Mouse (Mus musculus) liver, embryonic 11.5 days (tissue): ENCODE results near the gene Ptprg. TPM values are rescaled to one million over a fixed set of nuclear protein-coding genes. Genes with fewer than 3 reads are reported as not detected.

ENCODE experiments used
- ATAC-seq: fragments of 200-750 bp; cut with Nextera tagmentation; replicated peaks from 2 replicates; pipeline ENCODE4 v1.8.0; 2017; ENCODE audit warnings: moderate number of reproducible peaks, mild to moderate bottlenecking, moderate TSS enrichment, moderate library complexity; ENCODE audit not compliant: low FRiP score
- DNase-seq: peaks from one replicate; pipeline ENCODE4 v3.0.0-alpha.2; 2017; ENCODE audit warnings: low spot score
- H3K27ac ChIP-seq: fragments of 300-500 bp; sonication (generic); 2 replicates; pipeline ENCODE4 v1.5.1; 2014; ENCODE audit warnings: mild to moderate bottlenecking, low read depth, low read length, control low read depth
- H3K27me3 ChIP-seq: fragments of 300-500 bp; sonication (generic); replicated peaks from 2 replicates; pipeline ENCODE4 v1.6.1; 2014; ENCODE audit warnings: low read length, mixed read lengths; ENCODE audit not compliant: control insufficient read depth, insufficient read depth
- H3K36me3 ChIP-seq: fragments of 300-500 bp; sonication (generic); 2 replicates; pipeline ENCODE4 v1.6.1; 2014; ENCODE audit warnings: mild to moderate bottlenecking, low read length, moderate library complexity, mixed read lengths; ENCODE audit not compliant: control insufficient read depth, insufficient read depth
- H3K4me1 ChIP-seq: fragments of 300-500 bp; sonication (generic); replicated peaks from 2 replicates; pipeline ENCODE4 v1.6.1; 2014; ENCODE audit warnings: low read length, mixed read lengths; ENCODE audit not compliant: control insufficient read depth, insufficient read depth
- H3K4me2 ChIP-seq: fragments of 300-500 bp; sonication (generic); 2 replicates; pipeline ENCODE4 v1.6.1; 2014; ENCODE audit warnings: mild to moderate bottlenecking, control low read depth, moderate library complexity
- H3K4me3 ChIP-seq: fragments of 300-500 bp; sonication (generic); 2 replicates; pipeline ENCODE4 v1.5.1; 2014; ENCODE audit warnings: low read depth, low read length, control low read depth
- H3K9ac ChIP-seq: fragments of 300-500 bp; sonication (generic); 2 replicates; pipeline ENCODE4 v1.6.1; 2014; ENCODE audit warnings: low read depth, low read length, control low read depth
- H3K9me3 ChIP-seq: fragments of 300-500 bp; sonication (generic); 2 replicates; pipeline ENCODE4 v1.6.1; 2016; ENCODE audit warnings: low read length, inconsistent platforms, mixed read lengths; ENCODE audit not compliant: control insufficient read depth
- WGBS: fragments of 180-500 bp; shearing (Covaris S2); extraction: QIAGEN DNeasy Blood & Tissue Kit; methylation state at CpG from one replicate; pipeline ENCODE4 v1.1.7; 2014; 5-methylcytosine and 5-hydroxymethylcytosine counted together
- polyA plus RNA-seq: library from polyadenylated mRNA; unstranded; fragments of >200 nt; fragmentation: Nextera tagmentation; extraction: Ambion mirVana; gene quantifications from 2 replicates; pipeline ENCODE4 v1.2.1, GENCODE M21; 2014

The Ptprg gene
- polyA plus RNA-seq, 1 experiment from 2014 or later: 8.6 TPM

DNA sequence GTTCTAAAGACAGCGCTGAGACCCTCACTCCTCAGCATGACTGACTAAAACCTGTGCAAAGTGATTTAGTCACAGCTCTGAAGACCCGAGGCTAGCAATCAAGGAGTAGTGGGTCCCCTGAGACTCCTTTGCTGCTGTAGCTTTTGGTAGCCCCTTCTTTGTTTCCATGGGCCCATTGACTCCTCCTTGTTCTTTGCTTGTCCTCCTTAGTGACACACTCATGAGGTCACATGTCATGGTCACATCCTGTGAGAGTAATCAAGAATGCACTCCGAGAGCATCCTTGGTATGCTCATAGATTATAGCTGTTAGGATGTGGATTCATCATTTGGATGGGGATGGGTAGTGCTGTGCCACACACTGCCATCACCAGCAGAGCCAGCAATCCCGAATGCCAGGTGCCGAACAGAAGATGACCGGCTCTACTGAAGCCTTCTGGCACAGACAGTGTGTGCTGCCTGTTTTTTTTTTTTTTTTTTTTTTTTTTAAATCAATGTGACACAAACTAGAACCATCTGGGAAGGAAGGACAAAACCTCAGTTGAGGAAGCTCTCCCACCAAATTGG is 64.9 kb downstream of the Ptprg start:
- H3K27me3 ChIP-seq: no peaks in the 10 kb centered on the region
- DNase-seq: no peak
- no peaks in the 10 kb centered on the region for H3K36me3 ChIP-seq
- no peak for ATAC-seq
- H3K4me1 ChIP-seq: no peaks in the 10 kb centered on the region; the same call in 1 of the 2 replicates
- no peak overlapping the region for H3K9ac ChIP-seq
- H3K27ac ChIP-seq: no peak overlapping the region
- H3K4me3 ChIP-seq: no peak overlapping the region
- no peaks in the 10 kb centered on the region for H3K9me3 ChIP-seq
- no peak overlapping the region for H3K4me2 ChIP-seq
- WGBS: 81% methylated on average over 6 of the region's 6 CpGs

DNA sequence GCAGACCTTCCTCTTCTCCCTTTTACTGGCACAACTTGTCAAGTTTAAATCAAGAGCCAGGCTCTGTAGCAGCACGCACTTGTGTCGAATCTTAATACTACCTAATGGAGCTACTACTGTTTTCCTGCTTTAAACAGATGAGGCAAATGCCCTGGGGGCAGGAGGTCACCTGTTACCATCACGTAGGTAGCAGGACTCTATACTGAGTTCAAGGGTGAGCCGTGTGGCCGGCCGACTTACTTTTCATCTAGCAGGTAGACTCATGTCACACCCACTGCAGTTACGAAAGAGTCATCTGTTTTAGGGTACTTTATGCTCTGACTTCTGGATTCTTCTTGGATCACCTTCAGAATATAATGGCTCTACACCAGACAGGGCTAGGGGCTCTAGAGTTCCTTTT is 66.3 kb downstream of the Ptprg start:
- no peak for ATAC-seq
- H3K36me3 ChIP-seq: no peaks in the 10 kb centered on the region

DNA sequence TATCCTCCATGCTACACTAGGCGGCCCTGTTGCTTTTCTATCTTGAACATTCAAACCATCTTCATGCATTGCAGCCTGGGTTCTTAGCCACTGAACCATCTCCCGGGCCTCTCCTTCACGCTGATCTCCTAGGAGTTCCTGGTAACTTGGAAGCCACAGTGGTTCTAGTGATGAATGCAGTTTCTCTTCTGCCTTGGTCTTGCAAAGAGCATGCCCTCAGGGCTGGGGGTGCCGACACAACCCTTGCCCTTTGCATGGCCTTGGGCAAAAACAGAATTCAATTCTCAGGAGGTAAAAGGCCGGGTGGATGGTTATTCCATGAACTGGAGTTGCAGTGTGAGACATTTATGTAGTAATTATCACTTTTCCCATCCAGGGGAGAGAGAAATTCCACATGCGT is 67.0 kb downstream of the Ptprg start:
- Histone ChIP-seq H3K36me3 (no peaks in the 10 kb centered on the region), H3K9ac (no peak overlapping the region), H3K4me2 (no peak overlapping the region), H3K9me3 (no peaks in the 10 kb centered on the region), H3K4me3 (no peak overlapping the region), H3K27ac (no peak overlapping the region), H3K27me3 (no peaks in the 10 kb centered on the region), H3K4me1 (no peaks in the 10 kb centered on the region; the same call in 1 of the 2 replicates)
- 71% methylated on average over 6 of the region's 6 CpGs for WGBS
- DNase-seq: no peak
- no peak for ATAC-seq

More for the DNA sequence above, 66.3 kb downstream of the Ptprg start:
- 74% methylated on average over 7 of the region's 7 CpGs for WGBS
- Histone ChIP-seq H3K9me3 (no peaks in the 10 kb centered on the region), H3K4me1 (no peaks in the 10 kb centered on the region; the same call in 1 of the 2 replicates), H3K27ac (no peak overlapping the region), H3K4me2 (no peak overlapping the region), H3K4me3 (no peak overlapping the region), H3K27me3 (no peaks in the 10 kb centered on the region), H3K9ac (no peak overlapping the region)
- no peak for DNase-seq

DNA sequence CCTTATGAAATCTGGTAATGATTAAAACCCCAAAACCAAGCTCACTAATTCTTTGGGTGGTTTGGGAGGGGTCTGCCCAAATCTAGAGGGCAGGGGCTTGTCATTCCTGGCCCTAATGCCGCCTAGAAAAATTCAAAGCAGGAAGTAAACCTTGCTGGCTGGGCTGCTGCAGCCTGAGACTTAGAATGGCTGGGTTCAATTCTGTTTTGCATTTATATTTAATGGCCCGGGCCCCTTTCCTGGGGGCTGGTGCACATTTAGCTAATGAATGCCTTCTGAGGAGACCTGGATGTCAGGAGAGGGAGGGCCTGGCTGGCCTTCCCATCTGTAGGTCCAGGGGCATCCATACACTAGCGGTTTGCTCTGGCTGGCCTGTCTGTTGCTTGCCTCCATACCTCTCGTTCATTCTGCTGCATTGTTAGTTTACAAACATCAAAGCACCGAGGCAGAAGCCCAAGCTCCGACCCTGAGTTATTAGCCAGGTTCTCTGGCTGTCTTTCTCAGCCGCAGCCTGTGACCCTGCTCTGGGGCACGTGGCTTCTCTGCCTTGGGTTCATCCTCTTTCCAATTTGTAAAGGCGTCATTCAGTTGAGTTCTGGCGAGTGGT is 67.7 kb downstream of the Ptprg start:
- H3K27ac ChIP-seq: no peak overlapping the region
- no peak overlapping the region for H3K9ac ChIP-seq
- no peak overlapping the region for H3K4me2 ChIP-seq
- H3K4me1 ChIP-seq: no peaks in the 10 kb centered on the region; the same call in 1 of the 2 replicates
- DNase-seq: no peak
- 51% methylated on average over 10 of the region's 10 CpGs for WGBS
- no peaks in the 10 kb centered on the region for H3K27me3 ChIP-seq
- no peak for ATAC-seq
- H3K36me3 ChIP-seq: no peaks in the 10 kb centered on the region
- H3K9me3 ChIP-seq: no peaks in the 10 kb centered on the region
- no peak overlapping the region for H3K4me3 ChIP-seq

DNA sequence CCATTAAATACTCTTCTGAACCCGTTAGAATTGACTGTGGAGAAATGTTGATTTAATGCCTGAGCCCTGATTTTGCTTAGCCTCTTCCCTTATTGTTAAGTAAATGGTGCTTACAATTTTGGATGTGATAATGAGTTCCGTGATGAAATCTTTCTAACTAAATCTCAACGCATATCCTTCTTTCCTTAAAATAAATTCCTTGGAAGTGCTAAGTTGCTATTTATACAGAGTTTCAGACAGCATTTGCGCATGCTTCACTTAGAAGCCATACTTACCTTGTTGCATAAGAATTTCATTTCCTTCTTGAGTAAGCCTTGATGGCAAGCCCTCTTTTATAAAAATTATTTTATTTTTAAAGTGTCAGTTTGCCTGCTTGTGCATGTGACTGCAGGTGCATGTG is 70.2 kb downstream of the Ptprg start:
- ATAC-seq (no peak), DNase-seq (no peak)
- Histone ChIP-seq H3K4me2 (no peak overlapping the region), H3K4me1 (no peaks in the 10 kb centered on the region), H3K9ac (no peak overlapping the region), H3K4me3 (no peak overlapping the region), H3K36me3 (no peaks in the 10 kb centered on the region), H3K9me3 (no peaks in the 10 kb centered on the region), H3K27ac (no peak overlapping the region), H3K27me3 (no peaks in the 10 kb centered on the region)
- WGBS: 77% methylated on average over 4 of the region's 4 CpGs

DNA sequence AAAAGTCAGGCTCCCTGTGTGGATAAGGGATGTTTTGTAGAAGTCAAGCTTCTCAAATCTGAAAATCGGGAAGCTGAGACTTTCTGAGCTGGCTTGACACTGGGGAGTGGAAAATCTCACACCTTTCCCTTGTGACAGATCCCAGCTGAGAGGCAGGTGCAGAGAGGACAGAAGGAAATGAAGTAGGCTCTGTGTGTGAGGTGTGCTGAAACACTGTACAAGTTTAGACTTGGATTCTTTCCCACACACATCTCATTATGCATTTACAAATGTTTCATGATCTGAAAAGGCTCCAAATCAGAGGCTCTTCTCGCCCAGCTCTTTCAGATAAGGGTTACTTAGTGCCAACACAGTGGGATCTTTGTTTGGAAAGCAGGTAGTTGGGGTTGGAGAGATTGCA is 77.4 kb downstream of the Ptprg start:
- Histone ChIP-seq H3K9ac (no peak overlapping the region), H3K9me3 (no peaks in the 10 kb centered on the region), H3K4me1 (no peaks in the 10 kb centered on the region), H3K36me3 (no peaks in the 10 kb centered on the region), H3K4me2 (no peak overlapping the region), H3K27me3 (no peaks in the 10 kb centered on the region), H3K4me3 (no peak overlapping the region), H3K27ac (no peak overlapping the region)
- whole genome bisulfite sequencing: 65% methylated on average over 2 of the region's 2 CpGs
- DNase-seq (no peak), ATAC-seq (no peak)

DNA sequence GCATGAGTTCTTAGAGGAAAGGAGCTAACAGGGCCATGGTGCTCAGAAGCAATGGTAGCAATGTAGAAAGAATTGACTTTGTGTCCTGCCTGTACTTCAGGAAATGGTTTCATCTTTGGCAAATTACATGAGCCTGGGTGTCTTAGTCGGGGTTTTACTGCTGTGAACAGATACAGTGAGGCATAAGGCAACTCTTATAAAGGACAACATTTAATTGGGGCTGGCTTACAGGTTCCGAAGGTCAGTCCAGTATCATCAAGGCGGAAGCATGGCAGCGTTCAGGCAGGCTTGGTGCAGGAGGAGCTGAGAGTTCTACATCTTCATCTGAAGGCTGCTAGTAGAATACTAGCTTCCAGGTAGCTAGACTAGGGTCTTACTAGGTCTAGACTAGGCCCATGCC is 78.2 kb downstream of the Ptprg start:
- ATAC-seq (no peak), DNase-seq (no peak)
- WGBS: 84% methylated on average over 4 of the region's 4 CpGs
- no peak overlapping the region for H3K4me3 ChIP-seq
- no peaks in the 10 kb centered on the region for H3K9me3 ChIP-seq
- H3K27me3 ChIP-seq: no peaks in the 10 kb centered on the region
- no peaks in the 10 kb centered on the region for H3K4me1 ChIP-seq
- no peak overlapping the region for H3K9ac ChIP-seq
- H3K27ac ChIP-seq: no peak overlapping the region
- H3K4me2 ChIP-seq: no peak overlapping the region
- no peaks in the 10 kb centered on the region for H3K36me3 ChIP-seq

DNA sequence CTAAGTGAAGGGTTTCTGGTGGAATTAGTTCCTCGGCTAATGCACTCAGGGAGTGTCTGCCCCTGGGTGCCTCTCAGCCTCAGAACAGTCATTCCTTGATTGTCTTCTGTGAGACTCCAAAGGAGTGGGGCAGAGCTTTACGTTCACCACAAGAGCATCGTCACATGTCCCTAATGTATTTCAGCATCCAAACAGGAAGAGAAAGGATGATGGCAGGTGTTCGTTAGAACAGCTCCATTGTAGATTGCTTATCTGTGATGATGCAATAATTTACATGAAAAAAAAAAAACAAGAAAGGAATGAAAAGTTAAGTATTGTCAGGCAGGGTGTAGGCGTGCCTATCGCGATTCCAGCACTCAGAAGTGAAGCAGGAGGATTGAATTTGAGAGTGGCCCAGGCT is 84.3 kb downstream of the Ptprg start:
- Histone ChIP-seq H3K9me3 (no peaks in the 10 kb centered on the region), H3K4me2 (no peak overlapping the region), H3K4me1 (no peaks in the 10 kb centered on the region), H3K27me3 (no peaks in the 10 kb centered on the region), H3K27ac (no peak overlapping the region), H3K36me3 (no peaks in the 10 kb centered on the region), H3K9ac (no peak overlapping the region), H3K4me3 (no peak overlapping the region)
- ATAC-seq (no peak), DNase-seq (no peak)
- 90% methylated on average over 7 of the region's 7 CpGs for WGBS

DNA sequence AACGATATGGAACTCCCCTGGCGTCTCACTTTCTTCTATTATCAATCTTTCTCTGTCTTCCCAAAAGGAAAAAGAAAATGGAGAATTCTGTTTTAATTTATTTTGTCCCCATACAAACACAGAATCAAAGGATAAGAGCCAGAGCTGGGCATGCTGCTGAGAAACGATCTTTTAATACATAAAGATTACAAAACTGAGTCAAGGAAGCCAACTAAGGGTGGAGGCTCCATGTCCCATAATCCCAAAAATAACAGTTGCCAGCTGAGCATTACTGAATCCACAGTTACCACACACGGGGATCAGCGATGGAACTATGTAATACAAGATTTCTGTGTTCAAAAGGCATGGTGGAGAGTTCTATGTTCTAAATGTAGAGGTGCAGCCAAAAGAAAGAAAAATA is 86.0 kb downstream of the Ptprg start:
- ATAC-seq: no peak
- Histone ChIP-seq H3K4me3 (no peak overlapping the region), H3K9ac (no peak overlapping the region), H3K36me3 (no peaks in the 10 kb centered on the region), H3K27ac (no peak overlapping the region), H3K27me3 (no peaks in the 10 kb centered on the region), H3K9me3 (no peaks in the 10 kb centered on the region), H3K4me2 (no peak overlapping the region), H3K4me1 (no peaks in the 10 kb centered on the region)
- DNase-seq: no peak
- 89% methylated on average over 5 of the region's 5 CpGs for WGBS
